Mouse (Mus musculus): ENCODE measurements around the gene Ltb.

DNA sequence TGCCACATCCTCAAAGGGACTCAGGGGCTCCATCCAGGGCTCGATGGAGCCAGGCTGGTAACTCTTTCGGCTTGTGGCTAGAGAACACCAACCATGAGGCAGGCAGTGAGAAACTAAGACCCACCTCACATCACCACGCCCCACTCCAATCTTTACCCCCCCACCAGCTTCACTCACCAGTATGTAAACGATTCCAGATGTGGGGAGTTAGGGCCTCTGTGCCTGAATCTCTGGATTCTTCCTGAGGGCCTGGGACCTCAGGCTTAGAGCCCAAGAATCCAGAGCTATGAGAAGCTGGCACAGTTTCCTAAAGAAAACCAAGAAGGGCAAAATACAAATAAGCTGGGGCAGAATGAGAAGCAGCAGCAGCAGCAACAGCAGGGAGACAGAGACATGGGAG lies 40.3 kb upstream of the Ltb start:
- TF ChIP-seq POLR2A (IDR thresholded peaks at IDR 0.05; ENCODE audit: borderline replicate concordance, low read depth, low read length) (no peak), CTCF (IDR thresholded peaks at IDR 0.05; ENCODE audit: low read depth, low read length) (no peak)
